Mouse (Mus musculus) megakaryocyte, embryonic 14.5 days (primary cell): ENCODE results near the gene Zfp276.

Source experiments
- FLI1 ChIP-seq: IDR thresholded peaks from 2 replicates; pipeline ENCODE4 v1.6.1; 2012; ENCODE audit warnings: low read length, inconsistent platforms, mixed read lengths
- GATA1 ChIP-seq: IDR thresholded peaks from 3 replicates; pipeline ENCODE4 v1.6.1; 2012; ENCODE audit warnings: mixed read lengths, low read length, inconsistent platforms, borderline replicate concordance

- TF ChIP-seq FLI1 (no peak), GATA1 (no peak)
Measured at GRCm38 (mm10) chr8:123278445-123278844, 24.4 kb downstream of the Zfp276 start.
